Mouse (Mus musculus) adrenal gland, adult 2 months (tissue): ENCODE data around the gene Sox5. TPM values are rescaled to one million over a fixed set of nuclear protein-coding genes. Genes with fewer than 3 reads are reported as not detected.
A peak's percentile ranks its signal among the peaks of the same experiment; 100 is the strongest.

ENCODE experiments used
- DNase-seq: peaks from one replicate; pipeline ENCODE4 v3.0.0; 2021
- polyA plus RNA-seq: library from polyadenylated mRNA; depleted of rRNA; stranded (reverse); fragments of >200 nt; gene quantifications from 2 replicates; pipeline ENCODE4 v1.2.3, GENCODE M21; 2012
- total RNA-seq, 2 experiments: library from RNA; stranded (reverse); gene quantifications; 2 replicates each; pipeline ENCODE4 v1.2.3; 2021

The Sox5 gene
- total and polyA plus RNA-seq, 3 experiments = 4.2 to 17.4 (median 17.1) TPM

DNA sequence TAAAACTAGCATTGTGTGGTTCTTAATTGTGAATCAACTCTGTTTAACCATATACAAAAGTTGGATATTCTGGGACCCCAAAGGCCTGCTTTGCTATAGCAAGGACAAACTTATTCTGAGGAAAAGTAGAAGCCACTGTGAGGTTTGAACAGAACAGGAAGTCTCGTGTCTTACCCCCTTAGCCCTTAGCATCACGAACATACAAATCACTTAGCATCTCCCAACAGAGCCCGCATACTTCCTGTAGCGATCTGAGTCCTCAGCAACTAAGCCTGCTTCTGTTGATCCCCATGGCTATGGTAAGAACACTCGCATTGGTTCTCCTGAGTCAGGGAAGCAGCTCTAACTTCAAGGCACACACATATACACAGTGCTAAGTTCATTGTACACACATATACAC, 337.4 kb downstream of the Sox5 start:
- DNase-seq = no peak

DNA sequence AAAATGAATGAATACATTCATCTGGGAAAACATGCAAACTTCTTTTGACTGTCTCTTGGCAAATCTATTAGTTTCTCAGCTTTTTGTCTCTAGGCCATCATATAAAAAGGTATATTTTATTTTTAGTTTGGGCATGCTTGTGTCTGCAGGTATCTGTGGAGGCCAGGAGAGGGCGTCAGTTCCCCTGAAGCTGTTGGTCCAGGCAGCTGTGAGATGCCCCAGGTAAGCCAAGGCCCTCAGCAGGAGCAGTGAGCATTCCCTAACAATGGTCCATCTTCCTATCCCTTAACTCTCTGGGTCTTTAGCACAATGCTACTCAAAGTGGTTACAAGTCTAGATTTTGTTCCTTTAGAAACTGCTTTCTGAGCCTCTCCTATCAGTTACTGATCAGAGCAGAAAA, 338.1 kb downstream of the Sox5 start:
- no peak for DNase-seq

DNA sequence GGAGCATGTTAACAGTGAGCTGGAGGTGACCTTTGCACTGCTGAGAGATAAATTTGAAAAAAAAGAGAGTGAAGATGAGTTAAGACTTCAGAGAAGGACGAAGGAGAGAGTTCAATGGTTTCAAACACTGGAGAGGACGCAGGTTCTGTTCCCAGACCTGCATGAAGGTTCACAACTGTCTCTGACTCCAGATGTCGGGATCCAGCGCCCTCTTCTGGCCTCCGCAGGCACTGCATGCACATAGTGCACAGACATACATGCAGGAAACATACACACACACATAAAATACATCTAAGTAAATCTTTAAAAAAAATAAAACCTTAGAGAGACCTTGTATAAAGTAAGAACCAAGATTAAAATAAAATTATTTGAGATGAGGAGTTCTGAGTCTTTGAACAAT, 352.5 kb downstream of the Sox5 start:
- no peak for DNase-seq

DNA sequence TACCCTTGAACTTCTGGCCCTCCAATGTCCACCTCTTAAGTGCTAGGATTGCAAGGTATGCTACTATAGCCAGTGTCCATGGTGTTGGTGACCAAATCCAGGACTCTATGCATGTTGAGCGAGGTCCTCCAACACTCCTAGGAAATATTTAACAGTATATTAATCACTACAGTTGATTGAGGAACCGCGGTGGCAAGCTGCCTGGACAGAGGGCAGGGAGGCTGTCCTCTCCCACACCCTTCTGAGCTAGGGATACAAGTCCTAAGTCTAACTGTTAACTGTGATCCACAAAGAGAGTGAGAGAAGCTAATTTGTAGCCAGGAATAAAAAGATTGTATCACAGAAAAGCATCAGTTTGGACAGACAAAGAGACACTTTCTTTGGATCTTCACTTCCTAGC, 373.7 kb downstream of the Sox5 start:
- no peak for DNase-seq

DNA sequence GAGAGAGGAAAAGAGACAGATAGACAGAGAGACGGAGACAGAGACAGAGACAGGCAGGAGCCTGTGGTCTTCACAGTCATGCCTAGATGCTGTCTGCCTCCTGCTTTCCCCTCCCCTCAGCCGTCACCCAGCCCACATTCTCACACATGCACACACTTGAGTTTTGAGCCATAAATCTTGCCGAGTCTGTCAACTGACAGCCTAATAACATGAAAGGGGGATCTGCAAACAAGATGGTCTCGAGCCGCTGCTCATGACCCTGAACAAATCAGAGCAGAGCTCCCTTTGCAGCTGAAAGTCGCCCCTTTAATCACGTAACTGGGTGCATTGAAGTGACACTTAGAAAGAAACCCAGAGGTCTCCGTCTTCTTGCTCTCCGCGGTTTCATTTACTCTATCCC, 383.7 kb downstream of the Sox5 start:
- peak; percentile 1 for DNase-seq

DNA sequence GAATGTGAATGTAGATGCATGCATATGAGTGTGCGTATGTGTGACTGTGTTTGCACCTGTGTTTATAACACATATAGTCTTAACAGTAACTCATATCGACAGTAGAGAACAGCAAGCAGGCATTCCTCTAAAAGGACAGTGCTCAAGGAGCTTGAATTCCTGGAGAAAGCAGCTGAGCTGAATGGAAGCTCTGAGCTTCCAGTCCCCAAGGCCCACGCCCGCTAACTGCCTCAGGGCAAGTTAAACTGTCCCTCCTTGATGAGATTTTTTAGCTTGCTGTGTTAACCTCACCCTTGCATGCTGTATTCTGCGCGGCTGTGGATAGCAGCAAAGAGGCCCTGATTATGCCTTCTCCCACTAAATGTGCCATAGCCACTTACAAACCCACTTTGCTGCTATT, 388.6 kb downstream of the Sox5 start:
- no peak for DNase-seq

DNA sequence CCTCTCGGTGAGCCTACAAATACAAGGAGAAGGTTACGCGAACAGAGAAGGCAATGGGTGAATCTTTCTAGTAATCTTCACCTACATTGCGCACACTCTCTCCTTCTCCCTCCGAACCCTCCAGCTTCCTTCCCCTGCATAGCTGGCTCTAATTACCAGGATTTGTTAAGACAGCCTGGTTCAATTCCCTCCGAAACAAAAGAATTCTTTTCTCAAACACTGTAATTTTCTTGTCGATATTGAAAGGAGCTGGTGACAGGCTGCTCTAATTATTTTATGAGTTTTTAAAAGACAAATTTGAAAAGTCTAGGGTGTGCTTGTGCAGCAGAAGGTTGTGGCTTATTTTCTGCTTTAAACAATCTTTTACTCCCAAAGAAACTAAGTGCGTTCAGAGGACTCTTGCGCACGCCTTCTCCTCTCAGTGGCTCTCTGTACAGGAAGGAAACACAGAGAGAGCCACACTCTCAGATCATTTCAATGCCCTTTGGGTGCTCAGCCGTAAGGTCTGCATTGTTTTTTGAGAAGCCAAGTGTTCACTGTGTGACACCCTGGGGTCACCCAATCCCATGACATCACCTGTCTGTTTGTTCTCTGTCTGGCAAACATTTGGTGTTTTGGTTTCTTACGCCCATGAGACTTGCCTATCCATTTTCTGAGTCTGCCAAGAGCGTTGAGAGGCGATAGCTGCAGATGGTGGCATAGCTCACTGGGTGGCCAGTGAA, 392.3 kb downstream of the Sox5 start:
- no peak for DNase-seq

DNA sequence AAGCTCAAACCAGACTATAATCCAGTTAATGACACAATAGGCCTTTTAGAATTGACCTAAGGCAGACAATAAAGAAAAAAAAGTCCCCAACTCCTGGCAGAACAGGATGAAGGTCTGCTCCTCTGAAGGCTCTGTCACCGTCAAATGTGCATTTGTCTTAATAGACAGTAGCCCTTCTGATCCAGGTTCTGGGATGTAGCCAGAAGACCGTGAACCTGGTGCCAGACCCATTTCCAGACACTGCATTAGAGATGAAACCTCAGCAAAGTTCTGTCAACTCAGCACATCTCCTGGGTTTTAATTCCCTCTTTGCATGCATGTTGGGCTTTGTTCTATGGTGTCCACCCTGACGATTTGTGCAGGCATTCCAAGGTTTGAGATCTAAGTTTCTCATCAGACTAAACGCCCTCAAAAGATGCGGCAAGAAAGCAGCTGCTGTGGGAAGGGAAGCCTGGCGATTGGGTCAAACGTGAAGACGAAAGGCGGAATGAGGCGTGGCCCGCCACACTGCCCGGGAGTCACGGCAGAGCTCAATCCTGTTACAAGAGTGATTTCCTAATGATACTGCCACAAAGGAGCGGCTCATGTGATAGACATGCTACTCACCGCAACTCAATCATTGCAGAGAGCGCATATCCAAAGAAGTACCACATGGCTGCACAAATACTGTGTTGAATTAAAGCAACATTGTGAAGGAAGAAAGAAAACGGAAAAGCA, 394.1 kb downstream of the Sox5 start:
- DNase-seq = no peak

DNA sequence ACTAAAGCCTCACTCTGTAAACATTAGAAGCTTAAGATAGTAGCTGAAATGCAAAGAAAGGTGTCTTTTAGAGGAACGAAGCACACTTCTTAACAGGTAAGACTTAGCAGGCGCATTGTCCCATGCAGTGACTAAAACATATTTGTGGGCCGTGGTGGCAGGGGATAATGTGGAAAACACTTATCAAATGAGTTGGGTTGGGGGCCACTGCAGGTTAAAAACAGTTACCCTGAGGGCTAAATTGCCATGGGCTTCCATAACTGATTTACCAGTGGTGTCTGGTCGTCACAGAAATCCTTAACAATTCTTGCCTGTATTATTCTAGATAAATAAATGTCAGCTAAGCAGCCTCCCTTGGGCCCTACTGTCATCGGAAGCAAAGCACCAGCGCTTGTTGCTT, 401.1 kb downstream of the Sox5 start:
- no peak for DNase-seq

DNA sequence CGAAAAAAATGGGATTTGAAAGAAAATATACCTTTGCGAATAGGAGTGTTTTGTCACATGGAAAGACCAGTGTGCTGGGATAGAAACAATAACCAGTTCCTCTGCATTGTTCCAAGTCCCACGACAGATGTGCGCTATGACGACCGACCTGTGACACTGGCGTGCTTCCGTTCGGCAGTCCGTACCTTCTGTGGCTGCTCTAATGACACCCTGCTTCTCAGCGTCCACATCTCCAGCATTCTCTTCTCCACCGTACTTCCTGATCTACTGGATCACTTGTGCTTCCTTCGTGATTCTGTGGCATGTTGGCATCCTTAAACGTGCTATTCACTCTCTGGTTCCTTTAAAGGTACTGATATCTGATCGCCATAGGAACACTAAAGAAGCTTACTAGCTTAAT, 401.6 kb downstream of the Sox5 start:
- no peak for DNase-seq

DNA sequence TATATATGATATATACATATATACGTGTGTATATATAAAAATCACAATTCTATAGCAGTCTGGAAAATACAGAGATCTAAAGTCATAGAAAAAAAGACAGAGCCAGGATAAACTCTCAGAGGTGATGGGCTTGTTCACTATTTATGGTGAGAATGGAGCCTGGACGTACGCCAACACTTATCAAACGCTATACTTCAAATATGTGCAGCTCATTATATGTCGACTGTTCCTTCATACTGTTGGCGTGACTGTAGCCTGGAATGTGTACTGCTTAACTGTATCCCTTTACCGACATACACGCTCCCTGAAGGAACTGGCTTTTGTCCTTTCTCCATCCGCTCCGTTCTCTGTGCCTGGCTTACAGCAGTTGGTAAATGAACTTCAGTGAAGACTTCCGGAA, 407.0 kb downstream of the Sox5 start:
- no peak for DNase-seq

DNA sequence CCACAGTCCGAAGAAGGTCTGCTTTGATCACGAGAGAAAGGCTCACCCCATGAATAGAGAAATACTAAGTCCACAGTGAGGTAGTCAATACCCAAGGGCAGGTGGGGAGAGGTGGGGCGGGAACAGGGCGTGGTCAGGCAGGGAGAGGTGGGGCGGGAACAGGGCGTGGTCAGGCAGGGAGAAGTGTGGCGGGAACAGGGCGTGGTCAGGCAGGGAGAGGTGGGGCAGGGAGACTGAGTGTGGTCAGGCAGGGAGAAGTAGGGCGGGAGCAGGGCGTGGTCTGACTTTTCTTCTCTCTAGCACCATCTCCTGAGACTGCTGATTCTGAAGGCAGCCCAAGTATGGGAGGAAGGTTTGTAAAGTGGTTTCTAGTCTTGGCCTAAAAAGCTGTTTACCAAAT, 411.1 kb downstream of the Sox5 start:
- DNase-seq = no peak

DNA sequence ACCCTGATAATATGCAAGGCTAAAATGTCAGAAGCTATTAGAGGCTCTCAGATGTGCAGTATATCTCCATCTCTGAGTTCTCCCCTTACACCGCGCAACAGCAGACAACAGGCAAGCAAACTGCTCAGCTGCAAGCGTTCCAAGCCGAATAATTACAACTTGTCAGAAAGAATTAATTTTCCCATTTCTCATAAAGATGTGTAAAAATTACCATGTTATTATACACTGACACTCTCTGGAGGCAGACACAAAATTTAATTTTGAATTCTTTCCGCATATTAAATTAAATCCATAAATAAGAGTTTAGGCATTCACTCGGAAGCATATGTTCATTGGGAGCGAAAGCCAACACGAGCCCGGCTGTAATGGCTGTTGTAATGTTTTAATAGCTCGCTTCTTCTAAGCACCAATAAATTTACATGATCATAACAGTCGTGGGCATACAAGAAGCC, 414.1 kb downstream of the Sox5 start:
- no peak for DNase-seq

DNA sequence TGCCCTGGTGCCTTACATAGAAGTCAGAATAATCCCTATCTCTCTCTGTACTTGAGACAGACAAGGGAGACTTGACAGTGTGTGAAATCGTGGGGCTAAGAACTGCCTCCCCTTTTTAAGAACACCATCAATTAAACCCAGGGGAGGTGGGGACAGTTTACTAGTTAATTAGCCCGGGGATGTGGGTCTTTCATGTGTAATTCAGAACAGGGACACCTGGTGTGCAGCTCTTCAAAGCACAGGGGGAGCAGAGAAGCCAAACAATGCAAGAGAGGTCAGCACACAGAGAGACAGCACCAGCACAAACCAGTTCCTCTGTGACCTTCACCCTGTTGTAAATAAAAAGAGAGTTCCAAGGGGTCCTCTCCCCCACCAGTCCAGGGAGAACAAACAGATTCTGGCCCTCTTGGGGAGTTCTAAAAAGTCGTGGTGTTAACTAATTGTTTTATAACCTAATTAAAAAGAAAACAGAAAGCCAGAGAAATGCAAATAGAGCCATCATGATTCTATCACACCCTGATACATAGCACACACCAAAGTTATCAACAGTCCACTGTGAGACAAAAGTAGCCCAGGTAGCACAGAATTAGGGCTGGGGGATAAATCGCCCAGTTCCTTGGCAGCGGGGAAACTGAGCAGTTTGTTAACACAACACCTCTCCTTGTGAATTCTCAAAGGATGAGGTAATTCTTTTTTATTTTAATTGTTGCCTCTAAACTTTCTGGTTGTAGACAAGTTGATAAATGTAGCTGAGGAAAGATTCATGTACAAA, 420.3 kb downstream of the Sox5 start:
- DNase-seq = no peak

DNA sequence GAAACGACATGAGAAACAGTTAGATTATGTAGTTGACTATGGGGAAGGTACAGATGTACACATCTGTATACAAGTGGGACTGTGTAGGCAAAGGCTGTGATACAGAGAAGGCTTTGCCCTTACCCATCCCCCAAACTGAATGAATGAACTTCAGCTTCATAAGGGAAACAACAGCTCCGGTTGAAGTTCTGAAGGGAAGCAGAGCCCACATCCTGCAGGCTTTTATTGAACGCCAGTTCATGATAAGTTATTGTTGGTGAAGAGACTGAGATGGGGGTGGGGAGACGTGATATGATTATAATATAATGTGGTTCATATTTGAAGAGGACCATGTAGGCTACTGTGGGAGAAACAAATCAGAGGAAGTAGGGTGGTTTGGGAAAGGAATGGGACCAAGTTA, 424.7 kb downstream of the Sox5 start:
- DNase-seq = no peak

DNA sequence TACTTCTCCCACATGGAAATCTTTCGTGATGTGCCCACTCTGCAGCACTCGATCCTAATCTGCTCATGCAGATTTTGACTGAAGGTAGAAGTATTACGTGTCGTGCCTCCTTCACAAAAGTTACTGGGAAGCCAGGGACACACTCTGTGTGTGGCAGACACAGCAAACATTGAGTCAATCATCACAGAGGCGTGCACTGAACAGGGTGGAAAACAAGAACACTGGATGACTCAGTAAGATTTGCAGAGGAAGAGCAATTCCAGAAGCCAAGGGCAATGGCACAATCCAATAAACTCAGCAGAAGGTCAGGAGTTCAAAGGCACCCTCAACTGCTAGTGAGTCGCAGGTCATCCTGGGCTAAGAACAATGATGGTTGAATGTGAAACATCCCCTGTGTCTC, 430.7 kb downstream of the Sox5 start:
- peak; percentile 5 for DNase-seq

DNA sequence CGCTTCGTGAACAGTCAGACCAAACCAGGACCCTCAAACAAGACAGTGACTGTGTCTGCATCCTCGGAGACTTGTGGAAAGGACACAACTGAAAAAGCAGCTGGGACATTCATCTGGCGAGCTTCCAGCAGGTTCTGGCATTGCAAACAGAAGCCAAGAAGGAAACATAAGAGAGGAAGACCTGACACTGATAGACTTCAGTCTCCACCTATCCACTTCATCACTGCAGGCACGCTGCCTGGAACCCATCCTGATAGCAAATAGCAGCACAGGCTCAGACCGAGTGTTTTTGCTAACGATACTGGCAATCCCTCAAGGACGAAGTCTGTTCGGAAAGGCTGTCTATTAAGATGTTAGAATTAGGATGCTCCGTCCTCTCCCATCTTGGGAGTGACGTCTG, 438.4 kb downstream of the Sox5 start:
- no peak for DNase-seq

DNA sequence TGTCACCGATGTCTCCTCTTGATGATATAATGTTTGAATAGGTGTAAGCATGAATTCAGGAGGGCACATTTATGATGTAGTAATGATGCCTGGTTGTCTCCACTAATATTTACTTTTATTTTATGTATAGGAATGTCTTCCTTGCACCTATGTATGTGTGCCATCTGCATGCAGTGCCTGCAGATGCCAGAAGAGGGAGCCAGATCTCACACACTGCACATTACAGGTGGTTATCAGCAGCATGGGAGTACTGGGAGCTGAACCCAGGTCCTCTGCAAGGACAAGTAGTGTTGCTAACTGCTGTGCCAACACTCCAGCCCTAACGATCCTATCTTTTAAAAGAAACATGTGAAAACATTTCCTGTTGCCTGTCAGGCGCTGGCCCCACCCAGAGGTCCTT, 442.2 kb downstream of the Sox5 start:
- DNase-seq = no peak

DNA sequence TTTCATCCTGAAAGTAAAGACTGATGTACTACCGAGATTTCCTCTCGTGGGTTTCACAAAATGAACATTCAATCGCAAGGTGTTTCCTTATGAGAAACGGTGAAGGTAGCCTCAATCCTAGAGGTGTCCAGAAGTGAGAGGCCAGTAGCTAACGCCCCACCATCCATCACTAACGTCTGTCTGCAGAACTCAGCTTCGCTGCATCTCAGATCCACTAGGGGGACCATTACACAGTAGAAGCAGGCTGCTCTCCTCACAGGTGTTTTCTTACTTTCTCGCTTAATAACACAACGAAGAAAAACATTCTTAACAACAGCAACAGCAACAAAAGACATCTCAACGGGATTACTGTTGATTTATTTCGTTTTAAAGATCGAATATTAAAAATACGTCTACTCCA, 442.8 kb downstream of the Sox5 start:
- no peak for DNase-seq

DNA sequence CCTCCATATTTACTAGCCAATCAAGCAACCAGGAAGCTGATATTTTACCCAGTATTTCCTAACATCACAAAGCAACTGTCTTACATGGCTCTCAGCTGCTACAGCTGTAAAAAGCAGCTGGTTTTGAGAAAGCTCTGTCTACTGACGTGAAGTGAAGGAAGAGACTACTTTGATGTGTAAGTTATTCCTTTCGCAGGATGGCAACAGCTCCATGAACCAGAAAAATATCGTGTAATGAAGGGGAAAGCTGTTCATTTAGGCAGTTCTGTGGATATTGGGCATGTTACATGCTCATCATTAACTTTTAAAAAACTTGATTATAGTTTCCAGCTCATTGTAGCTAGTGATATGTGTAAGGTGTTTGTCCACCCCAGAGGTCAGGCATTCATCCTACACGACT, 443.6 kb downstream of the Sox5 start:
- DNase-seq = no peak

DNA sequence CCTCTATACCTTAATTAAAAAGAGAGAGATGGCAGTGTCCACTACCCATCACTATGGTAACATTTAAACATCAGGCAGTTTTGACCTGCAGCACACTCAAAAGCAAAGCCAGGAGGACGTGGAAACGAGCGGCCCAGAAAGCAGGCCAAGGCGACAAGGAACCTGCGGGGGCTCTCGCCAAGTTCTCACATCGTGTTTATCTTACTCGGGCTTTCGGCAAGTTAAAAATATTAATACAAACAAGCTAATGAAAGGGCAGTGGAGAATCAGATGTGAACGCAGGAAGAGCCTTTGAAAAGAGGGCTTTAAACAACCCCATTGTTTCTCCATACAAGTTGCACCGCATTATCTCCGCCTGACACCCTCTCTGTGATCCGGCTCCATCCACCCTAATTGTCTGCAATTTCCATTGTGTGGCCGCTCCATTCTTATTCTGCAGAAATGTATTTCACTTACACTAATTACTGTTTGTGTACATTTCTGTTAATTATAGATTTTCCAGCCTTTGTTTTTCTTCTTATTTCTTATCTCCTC, 444.3 kb downstream of the Sox5 start:
- DNase-seq = no peak

DNA sequence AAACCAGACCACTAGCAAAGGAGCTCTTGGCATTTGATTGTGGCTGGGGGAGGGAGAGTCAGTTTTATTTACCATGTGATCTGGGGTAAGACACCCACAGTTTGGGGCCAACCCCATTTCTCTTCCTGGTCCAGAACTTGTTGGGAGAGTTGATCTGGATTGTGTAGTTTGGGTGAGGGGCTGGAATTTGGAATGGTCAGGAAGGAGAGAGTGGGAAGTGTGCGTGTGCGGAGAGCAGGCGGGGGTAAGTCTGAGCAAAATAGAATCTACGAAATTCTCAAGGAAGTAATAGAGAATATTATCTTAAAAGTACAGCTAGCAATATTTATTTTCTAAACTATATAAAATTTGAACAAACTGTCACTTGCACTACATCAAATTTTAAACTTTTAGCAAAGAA, 445.0 kb downstream of the Sox5 start:
- DNase-seq = no peak

DNA sequence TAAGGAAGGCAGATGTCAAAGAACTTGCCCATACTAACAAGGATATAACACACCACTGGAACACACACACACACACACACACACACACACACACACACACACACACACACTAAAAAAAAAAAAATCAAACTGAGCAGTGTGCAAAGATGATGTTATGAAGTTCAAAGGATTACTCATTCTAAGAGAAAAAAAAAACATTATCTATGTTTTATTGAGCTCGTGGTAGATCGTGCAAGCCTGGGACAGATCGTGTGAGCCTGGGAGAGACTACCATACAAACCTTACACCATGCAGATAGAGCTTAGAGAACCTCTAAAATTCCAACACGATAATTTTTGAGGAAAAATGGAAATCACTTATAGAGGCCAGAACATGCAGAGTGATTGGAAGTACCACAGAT, 448.6 kb downstream of the Sox5 start:
- DNase-seq = no peak
